Mouse (Mus musculus) cerebellum, adult 2 months (tissue): ENCODE data around the gene Copb1. TPM values are rescaled to one million over a fixed set of nuclear protein-coding genes. Genes with fewer than 3 reads are reported as not detected.

ENCODE experiments used
- DNase-seq, 2 experiments: peaks; one replicate each; pipeline ENCODE4 v3.0.0; 2021
- H3K27ac ChIP-seq: fragments of 200-500 bp; 2 replicates; pipeline ENCODE4 v1.5.1; 2012; ENCODE audit warnings: low read length, control low read depth, inconsistent platforms; ENCODE audit not compliant: insufficient read depth
- H3K27me3 ChIP-seq: fragments of 200-500 bp; 2 replicates; pipeline ENCODE4 v1.6.1; 2012; ENCODE audit warnings: inconsistent platforms, mild to moderate bottlenecking, low read length, moderate library complexity; ENCODE audit not compliant: control insufficient read depth, insufficient read depth
- H3K4me1 ChIP-seq: fragments of 200-500 bp; 2 replicates; pipeline ENCODE4 v1.6.1; 2011; ENCODE audit warnings: low read length; ENCODE audit not compliant: control insufficient read depth, insufficient read depth
- H3K4me3 ChIP-seq: fragments of 200-500 bp; replicated peaks from 2 replicates; pipeline ENCODE3; 2011; ENCODE audit warnings: mild to moderate bottlenecking, low read depth, low read length, control low read depth; ENCODE audit not compliant: insufficient read depth
- CTCF ChIP-seq: fragments of 200-500 bp; IDR thresholded peaks from 2 replicates; pipeline ENCODE4 v1.5.1; 2011; ENCODE audit warnings: low read depth, mild to moderate bottlenecking, control low read depth, low read length, moderate library complexity, borderline replicate concordance; ENCODE audit not compliant: insufficient read depth
- POLR2A ChIP-seq: fragments of 200-500 bp; IDR thresholded peaks from 2 replicates; pipeline ENCODE4 v1.6.1; 2011; ENCODE audit warnings: low read length, control low read depth, borderline replicate concordance; ENCODE audit not compliant: insufficient read depth
- WGBS: fragments of 180-500 bp; shearing (Covaris S2); methylation state at CpG from one replicate; pipeline ENCODE4 v1.1.7; 2018; 5-methylcytosine and 5-hydroxymethylcytosine counted together
- polyA plus RNA-seq: library from polyadenylated mRNA; depleted of rRNA; stranded (reverse); fragments of >200 nt; gene quantifications from 2 replicates; pipeline ENCODE4 v1.2.3, GENCODE M21; 2012

The Copb1 gene
- polyA plus RNA-seq, 1 experiment = 44.9 TPM

- Histone ChIP-seq H3K27ac (no peak overlapping the region), H3K4me1 (no peaks in the 10 kb centered on the region), H3K27me3 (no peaks in the 10 kb centered on the region), H3K4me3 (no peak overlapping the region)
- no peak for TF ChIP-seq POLR2A
- no peak for TF ChIP-seq CTCF
- no peak for DNase-seq
- WGBS = 96% methylated on average over 5 of the region's 5 CpGs
These were observed 13.9 kb upstream of the Copb1 start for GRCm38 (mm10) chr7:114268446-114268845.

GRCm38 (mm10) chr7:114251684-114252083 lies 2.8 kb downstream of the Copb1 start:
- no peak for DNase-seq
- 93% methylated on average over 3 of the region's 3 CpGs for WGBS
- Histone ChIP-seq H3K4me1 (no peaks in the 10 kb centered on the region; the same call in 1 of the 2 replicates), H3K4me3 (no peak overlapping the region), H3K27me3 (no peaks in the 10 kb centered on the region), H3K27ac (no peak overlapping the region)
- peak; percentile 14; the same call in 1 of the 2 replicates for TF ChIP-seq CTCF
- no peak for TF ChIP-seq POLR2A

DNA sequence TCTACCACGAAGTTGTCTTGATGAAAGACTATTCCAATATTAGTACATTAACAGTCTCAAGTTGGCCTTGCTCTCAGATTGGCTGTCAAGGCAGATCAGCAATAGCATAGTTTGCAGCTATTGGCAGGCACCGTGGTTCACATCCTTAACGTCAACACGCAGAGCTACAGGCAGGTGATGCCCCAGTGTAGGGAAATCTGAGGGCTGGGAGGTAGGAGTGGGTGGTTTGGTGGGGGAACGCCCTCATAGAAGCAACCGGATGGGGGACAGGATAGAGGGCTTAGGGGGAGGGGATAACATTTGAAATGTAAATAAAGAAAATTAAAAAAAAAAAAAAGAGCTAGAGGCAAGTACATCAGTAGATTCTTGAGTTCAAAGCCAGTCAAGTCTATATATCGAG lies 20.5 kb downstream of the Copb1 start:
- no peaks in the 10 kb centered on the region for H3K4me1 ChIP-seq
- no peak for DNase-seq
- TF ChIP-seq CTCF (no peak), POLR2A (no peak)
- H3K27me3 ChIP-seq = no peaks in the 10 kb centered on the region
- no peak overlapping the region for H3K27ac ChIP-seq
- 85% methylated on average over 7 of the region's 7 CpGs for WGBS
- no peak overlapping the region for H3K4me3 ChIP-seq

- DNase-seq = no peak
- no peaks in the 10 kb centered on the region for H3K4me1 ChIP-seq
- no peak overlapping the region for H3K4me3 ChIP-seq
- H3K27me3 ChIP-seq = no peaks in the 10 kb centered on the region
- WGBS = 96% methylated on average over 7 of the region's 7 CpGs
- TF ChIP-seq POLR2A (no peak), CTCF (no peak)
- no peak overlapping the region for H3K27ac ChIP-seq
These were observed 21.5 kb downstream of the Copb1 start for GRCm38 (mm10) chr7:114232982-114233381.

- H3K4me1 ChIP-seq = no peaks in the 10 kb centered on the region
- no peak for TF ChIP-seq CTCF
- no peak for TF ChIP-seq POLR2A
- DNase-seq = no peak
- H3K27me3 ChIP-seq = no peaks in the 10 kb centered on the region
- H3K4me3 ChIP-seq = no peak overlapping the region
- 97% methylated on average over 3 of the region's 3 CpGs for WGBS
- no peak overlapping the region for H3K27ac ChIP-seq
These were observed 22.7 kb downstream of the Copb1 start for GRCm38 (mm10) chr7:114231857-114232256.

DNA sequence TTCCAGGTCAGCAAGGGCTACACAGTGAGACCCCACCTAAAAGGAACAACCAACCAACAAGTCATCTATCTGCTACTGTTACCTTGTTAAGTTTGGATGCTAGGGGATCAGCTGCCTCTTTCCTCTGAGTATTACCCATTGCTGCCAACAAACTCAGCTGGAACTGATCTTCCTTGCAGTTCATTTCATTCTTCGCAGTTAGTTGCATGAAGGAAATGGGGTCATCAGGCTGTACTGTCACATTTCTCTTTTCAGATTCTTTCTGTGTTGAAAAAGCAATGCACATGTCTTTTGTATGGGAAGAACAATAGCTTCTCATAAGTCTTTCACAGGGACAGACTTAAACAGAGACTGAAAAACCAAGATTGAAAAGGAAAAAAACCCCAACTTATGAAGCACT lies 28.0 kb downstream of the Copb1 start:
- Histone ChIP-seq H3K27ac (no peak overlapping the region), H3K27me3 (no peaks in the 10 kb centered on the region), H3K4me1 (no peaks in the 10 kb centered on the region), H3K4me3 (no peak overlapping the region)
- DNase-seq = no peak
- 42% methylated on average over 1 of the region's 1 CpGs for WGBS
- TF ChIP-seq POLR2A (no peak), CTCF (no peak)

- TF ChIP-seq CTCF = no peak
- TF ChIP-seq POLR2A = no peak
- no peak for DNase-seq
- H3K4me3 ChIP-seq = no peak overlapping the region
- no peak overlapping the region for H3K27ac ChIP-seq
- no peaks in the 10 kb centered on the region for H3K27me3 ChIP-seq
- no peaks in the 10 kb centered on the region for H3K4me1 ChIP-seq
- WGBS = 90% methylated on average over 4 of the region's 4 CpGs
These were observed 34.1 kb downstream of the Copb1 start for GRCm38 (mm10) chr7:114220433-114220832.

DNA sequence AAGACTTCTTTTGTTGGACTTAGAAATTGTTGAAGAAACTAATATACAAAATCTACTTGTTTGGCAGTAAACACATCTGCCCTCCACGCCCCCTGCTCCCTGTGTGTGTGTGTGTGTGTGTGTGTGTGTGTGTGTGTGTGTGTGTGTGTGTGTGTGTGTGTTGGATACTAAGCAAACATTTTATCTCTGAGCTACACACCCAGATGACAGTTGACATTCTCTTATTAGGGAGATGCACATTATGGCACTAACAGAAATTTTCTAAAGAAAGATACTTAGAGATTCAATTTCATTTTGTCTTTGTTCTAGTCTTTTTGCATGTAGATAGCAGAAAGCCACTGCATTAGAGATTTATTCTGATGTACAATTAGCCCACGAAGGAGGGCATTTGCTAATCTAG lies 37.6 kb downstream of the Copb1 start:
- no peak for DNase-seq
- H3K4me1 ChIP-seq = no peaks in the 10 kb centered on the region
- no peak for TF ChIP-seq CTCF
- TF ChIP-seq POLR2A = no peak
- no peak overlapping the region for H3K4me3 ChIP-seq
- 87% methylated on average over 2 of the region's 2 CpGs for WGBS
- no peak overlapping the region for H3K27ac ChIP-seq
- no peaks in the 10 kb centered on the region for H3K27me3 ChIP-seq
